ENCODE assay signal across 22 mouse cellular contexts in the genomic region with DNA sequence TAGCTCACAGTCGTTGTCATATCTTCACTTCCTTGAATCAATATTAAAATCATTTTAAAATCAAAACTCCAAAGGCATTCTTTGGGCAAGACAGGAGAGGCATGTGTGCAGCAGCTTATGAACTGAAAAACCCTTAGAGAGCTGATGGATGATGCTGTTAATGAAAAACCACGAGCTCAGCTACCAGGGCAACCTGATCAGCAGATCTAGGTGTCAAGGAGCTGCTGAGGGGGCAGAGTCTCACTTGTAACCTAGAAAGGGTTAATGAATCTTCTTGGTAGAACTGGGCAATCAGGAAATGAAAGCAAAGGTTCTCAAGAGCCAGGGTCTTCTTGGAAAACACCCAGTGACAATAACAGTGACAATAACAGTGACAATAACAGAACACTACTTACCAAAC. TPM values are rescaled to one million over a fixed set of nuclear protein-coding genes. Genes with fewer than 3 reads are reported as not detected.
DNase-seq lines count a peak whose midpoint lies in the region; ATAC-seq lines count a peak whose summit lies in the region.
"Had no signal": no experiment of that assay in that cellular context is flagged by ENCODE, and none has a peak within 500 bp of the region (broad histone marks: within the 10 kb centered on the region; RNA-seq: fewer than 3 reads in every experiment).

No protein-coding gene starts in this region.

- ATAC-seq in kidney, embryonic 16.5 days (ENCODE audit: low FRiP score, low TSS enrichment), result no peak
- ATAC-seq: forebrain, embryonic 13.5 days; forebrain, postnatal 0 days had no signal

- H3K4me1 ChIP-seq in kidney, embryonic 16.5 days (ENCODE audit: insufficient read depth, low read length), result no peaks in the 10 kb centered on the region
- H3K4me1 ChIP-seq: embryonic facial prominence, embryonic 10.5 days; forebrain, embryonic 13.5 days; heart, embryonic 13.5 days; hindbrain, embryonic 12.5 days had no signal

- H3K4me3 ChIP-seq in kidney, embryonic 16.5 days (ENCODE audit: low read length), result no peak overlapping the region
- H3K4me3 ChIP-seq: embryonic facial prominence, embryonic 10.5 days; forebrain, embryonic 13.5 days; gastrocnemius, adult 2 months; heart, embryonic 13.5 days; hindbrain, embryonic 12.5 days had no signal

- no peak overlapping the region for H3K27ac ChIP-seq in kidney, embryonic 16.5 days (ENCODE audit: low read length)
- H3K27ac ChIP-seq: embryonic facial prominence, embryonic 10.5 days; forebrain, embryonic 13.5 days; gastrocnemius, adult 2 months; heart, embryonic 13.5 days; hindbrain, embryonic 12.5 days had no signal

- no peaks in the 10 kb centered on the region for H3K27me3 ChIP-seq in kidney, embryonic 16.5 days (ENCODE audit: insufficient read depth, low read length)
- H3K27me3 ChIP-seq: forebrain, embryonic 13.5 days; heart, embryonic 13.5 days; hindbrain, embryonic 12.5 days had no signal

- H3K36me3 ChIP-seq in kidney, embryonic 16.5 days (ENCODE audit: insufficient read depth, low read length), result no peaks in the 10 kb centered on the region
- H3K36me3 ChIP-seq: embryonic facial prominence, embryonic 10.5 days; heart, embryonic 13.5 days; hindbrain, embryonic 12.5 days had no signal

- DNase-seq in kidney, adult 18-20 months, result peak; percentile 38
- DNase-seq in kidney, adult 9 months, result peak; percentile 88
- peak; percentile 65 for DNase-seq in kidney, postnatal 14 days
- DNase-seq in gastrocnemius, adult 18-20 months (ENCODE audit: low spot score), result no peak
- DNase-seq in right cerebral cortex, adult 18-20 months, result no peak
- DNase-seq: adrenal gland, adult 2 months; adrenal gland, postnatal 25 days; cerebellum, adult 18-20 months; cerebellum, adult 9-11 months; forebrain, postnatal 0 days; gastrocnemius, adult 2 months; gastrocnemius, postnatal 25 days; heart, postnatal 4 days had no signal

- 56% methylated on average over 2 of the region's 2 CpGs for WGBS in kidney, embryonic 16.5 days

- H3K9me3 ChIP-seq in kidney, embryonic 16.5 days (ENCODE audit: low read length), result no peaks in the 10 kb centered on the region
- H3K9me3 ChIP-seq: embryonic facial prominence, embryonic 10.5 days; forebrain, embryonic 13.5 days; heart, embryonic 13.5 days; hindbrain, embryonic 12.5 days had no signal

- H3K9ac ChIP-seq in kidney, embryonic 16.5 days (replicated peaks; ENCODE audit: low read length), result no peak overlapping the region
- H3K9ac ChIP-seq: forebrain, embryonic 13.5 days; forebrain, postnatal 0 days; heart, embryonic 13.5 days; hindbrain, embryonic 12.5 days had no signal

- H3K4me2 ChIP-seq in kidney, embryonic 16.5 days (replicated peaks; ENCODE audit: low read depth, low read length), result no peak overlapping the region
- H3K4me2 ChIP-seq: forebrain, embryonic 13.5 days; heart, embryonic 13.5 days; hindbrain, embryonic 12.5 days had no signal

RNA-seq across cellular contexts. Expression of gene Acsm1, which starts 10.3 kb away (rescaled TPM):
- polyA plus RNA-seq in kidney, embryonic 16.5 days (2015; fragmentation: Nextera tagmentation; extraction: Ambion mirVana), result 5.2 and 7.4 TPM in 2 replicates
- 1 to 10 TPM in 1 of 2 experiments, under 1 TPM in 1; 0.25 to 1.4 TPM for total RNA-seq in gastrocnemius, adult 18-20 months (2021)
- total RNA-seq: adrenal gland, postnatal 25 days; CH12.LX; forebrain, postnatal 0 days; gastrocnemius, postnatal 25 days; granulocyte monocyte progenitor cell, adult 5-6 weeks; heart, postnatal 4 days had no signal
- polyA plus RNA-seq: embryonic facial prominence, embryonic 10.5 days; forebrain, embryonic 13.5 days; forebrain, postnatal 0 days; hindbrain, embryonic 12.5 days had no signal

RNA-seq across cellular contexts. Expression of gene Acsm2, which starts 42.4 kb away (rescaled TPM):
- 54.0 and 59.8 TPM in 2 replicates for polyA plus RNA-seq in kidney, embryonic 16.5 days (2015; fragmentation: Nextera tagmentation; extraction: Ambion mirVana)
- total RNA-seq in gastrocnemius, adult 18-20 months (2021), result under 1 TPM in 1 of 2 experiments, not detected in 1; 0.48 TPM
- total RNA-seq: adrenal gland, postnatal 25 days; CH12.LX; gastrocnemius, adult 2 months; gastrocnemius, postnatal 25 days; granulocyte monocyte progenitor cell, adult 5-6 weeks; heart, postnatal 4 days had no signal
- polyA plus RNA-seq: adrenal gland, adult 2 months; embryonic facial prominence, embryonic 10.5 days; embryonic facial prominence, embryonic 14.5 days; forebrain, embryonic 13.5 days; forebrain, postnatal 0 days; heart, embryonic 13.5 days; heart, postnatal 0 days; hindbrain, embryonic 12.5 days had no signal

Comparison
In these comparisons a context has a peak if more than half of its experiments do, and no peak if none do; other contexts are left out.
1. DNase-seq: peak in kidney, adult 18-20 months (single experiment), kidney, adult 9 months (single experiment) and kidney, postnatal 14 days (single experiment); none in gastrocnemius, adult 18-20 months (single experiment) and right cerebral cortex, adult 18-20 months (single experiment).